Mouse (Mus musculus): ENCODE results near the gene Jam2.
A peak's percentile ranks its signal among the peaks of the same experiment; 100 is the strongest.

Gene Jam2

DNA sequence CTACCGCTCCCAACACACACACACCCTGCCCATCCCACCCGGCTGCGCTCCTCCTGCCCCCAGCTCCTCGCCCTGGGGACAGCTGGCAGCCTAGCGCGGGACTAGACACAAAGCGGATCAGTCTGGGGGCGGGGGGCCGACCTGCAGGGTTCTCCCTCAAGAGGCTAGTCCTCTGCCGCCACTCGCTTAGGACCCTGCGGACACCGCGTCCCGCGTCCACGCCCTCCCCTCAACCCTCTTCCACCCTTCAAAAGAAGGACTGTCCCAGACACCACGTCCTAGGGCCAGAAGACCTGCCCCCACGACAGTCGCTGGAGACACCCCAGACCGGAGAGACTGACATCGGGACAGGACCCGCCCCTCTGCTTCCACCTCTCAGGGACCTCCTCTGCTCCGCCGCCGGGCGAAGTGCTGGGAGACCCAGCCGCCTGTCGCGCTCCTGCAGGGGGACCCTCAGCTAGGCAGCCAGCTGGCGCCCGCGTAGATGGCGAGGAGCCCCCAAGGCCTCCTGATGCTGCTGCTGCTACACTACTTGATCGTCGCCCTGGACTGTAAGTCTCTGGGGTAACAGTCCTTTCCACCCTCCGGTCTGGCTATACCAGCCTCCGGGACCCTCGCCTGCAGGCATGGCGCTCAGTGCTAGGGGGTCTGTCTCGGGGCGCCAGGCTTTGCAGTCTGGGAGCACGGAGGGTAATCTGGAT is at the start of gene Jam2:
Gene Jam2, plus strand, starts transcription at position 121 of the 701 bp plus-strand sequence.
- DNase-seq (ENCODE audit: low spot score): no peak

DNA sequence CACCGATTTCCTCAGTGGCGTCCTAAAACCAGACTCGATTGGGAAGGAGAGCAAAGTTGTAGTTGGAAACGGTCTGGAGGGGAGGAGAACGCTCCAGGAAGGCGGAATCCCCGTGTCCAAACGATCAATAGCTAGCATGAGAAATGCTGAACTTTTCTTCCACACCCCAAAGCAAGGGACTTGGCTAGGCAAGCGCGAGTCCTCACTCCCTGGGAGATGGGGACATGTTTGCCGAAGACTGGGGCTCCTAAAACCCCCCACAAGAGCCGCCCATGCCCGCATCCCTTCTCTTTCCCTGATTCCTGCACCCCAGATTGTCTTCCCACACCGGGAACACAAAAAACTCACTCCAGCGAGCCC is 39.1 kb upstream of the Jam2 start:
- DNase-seq (ENCODE audit: low spot score): no peak

GRCm38 (mm10) chr16:84735166-84736105 is 38.5 kb upstream of the Jam2 start, which contains the start of gene Mrpl39:
Mrpl39 (minus strand) TSS chr16:84735742.
- DNase-seq (ENCODE audit: low spot score): peak; percentile 99

GRCm38 (mm10) chr16:84737358-84737757 is 36.6 kb upstream of the Jam2 start:
- DNase-seq (ENCODE audit: low spot score): no peak

DNA sequence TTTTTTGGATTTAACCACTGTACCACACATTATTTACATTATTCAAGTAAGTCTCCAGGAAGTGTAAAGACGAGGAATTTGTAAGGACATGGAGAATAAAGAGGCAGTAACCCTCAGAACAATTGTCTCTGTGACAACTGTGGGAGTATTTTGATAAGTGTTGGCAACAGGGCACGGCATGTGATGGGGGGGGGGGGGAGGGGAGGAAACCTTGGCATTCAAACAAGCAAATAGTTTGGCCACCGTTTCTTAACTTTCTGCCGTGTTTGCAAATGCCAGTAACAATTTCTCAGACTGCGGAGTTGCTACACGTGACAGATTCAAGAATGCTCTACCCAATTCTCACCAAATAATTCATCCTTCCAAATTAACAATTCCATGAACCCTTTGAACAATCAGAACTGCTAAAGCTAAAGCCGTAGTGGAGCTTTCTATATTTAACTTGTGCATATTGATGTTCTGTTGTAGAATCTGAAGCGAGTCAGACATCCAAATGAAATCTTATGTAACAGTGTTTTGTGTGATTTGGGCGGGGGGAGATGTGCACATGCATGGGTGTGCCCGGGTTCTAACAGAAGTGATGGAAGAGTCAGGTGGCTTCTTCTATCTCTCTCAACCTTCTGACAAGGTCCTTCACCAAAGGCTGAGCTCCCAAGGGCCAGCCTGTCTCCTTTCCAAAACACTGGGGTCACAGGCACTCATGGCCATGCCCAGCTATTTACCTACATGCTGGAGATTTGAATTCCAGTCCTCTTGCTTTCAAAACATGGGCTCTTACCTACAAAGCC is 29.0 kb upstream of the Jam2 start:
- peak; percentile 38 for DNase-seq (ENCODE audit: low spot score)

- peak; percentile 12 for DNase-seq (ENCODE audit: low spot score)
These were observed 28.1 kb upstream of the Jam2 start for GRCm38 (mm10) chr16:84745721-84746306.

GRCm38 (mm10) chr16:84767956-84768355 is 6.0 kb upstream of the Jam2 start:
- DNase-seq (ENCODE audit: low spot score): no peak

- DNase-seq (ENCODE audit: low spot score): no peak
These were observed 4.7 kb upstream of the Jam2 start for GRCm38 (mm10) chr16:84769182-84769581.

GRCm38 (mm10) chr16:84769619-84770464 is 4.1 kb upstream of the Jam2 start:
- no peak for DNase-seq (ENCODE audit: low spot score)

DNA sequence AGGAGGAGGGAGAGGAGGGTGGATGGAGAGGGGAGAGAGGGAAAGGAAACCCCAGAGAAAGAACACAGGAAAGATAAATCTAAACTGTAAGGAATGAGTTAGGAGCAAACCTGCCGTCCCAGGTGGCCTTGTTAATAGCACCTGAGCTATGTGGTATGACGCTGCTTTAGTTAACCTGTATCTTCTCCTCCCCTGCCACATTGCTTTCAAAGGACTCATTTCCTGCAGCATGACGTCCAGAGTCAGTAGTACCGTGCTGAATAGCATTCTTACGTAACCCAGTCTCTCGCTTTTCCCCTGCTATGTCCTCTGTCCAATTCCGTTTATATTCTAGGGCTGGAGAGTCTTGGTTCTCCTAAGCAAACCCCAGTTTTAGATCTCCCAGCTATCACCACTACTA is 3.0 kb upstream of the Jam2 start:
- peak; percentile 16 for DNase-seq (ENCODE audit: low spot score)

- DNase-seq (ENCODE audit: low spot score): peak; percentile 79
These were observed 2.5 kb upstream of the Jam2 start for GRCm38 (mm10) chr16:84771461-84771860.

DNA sequence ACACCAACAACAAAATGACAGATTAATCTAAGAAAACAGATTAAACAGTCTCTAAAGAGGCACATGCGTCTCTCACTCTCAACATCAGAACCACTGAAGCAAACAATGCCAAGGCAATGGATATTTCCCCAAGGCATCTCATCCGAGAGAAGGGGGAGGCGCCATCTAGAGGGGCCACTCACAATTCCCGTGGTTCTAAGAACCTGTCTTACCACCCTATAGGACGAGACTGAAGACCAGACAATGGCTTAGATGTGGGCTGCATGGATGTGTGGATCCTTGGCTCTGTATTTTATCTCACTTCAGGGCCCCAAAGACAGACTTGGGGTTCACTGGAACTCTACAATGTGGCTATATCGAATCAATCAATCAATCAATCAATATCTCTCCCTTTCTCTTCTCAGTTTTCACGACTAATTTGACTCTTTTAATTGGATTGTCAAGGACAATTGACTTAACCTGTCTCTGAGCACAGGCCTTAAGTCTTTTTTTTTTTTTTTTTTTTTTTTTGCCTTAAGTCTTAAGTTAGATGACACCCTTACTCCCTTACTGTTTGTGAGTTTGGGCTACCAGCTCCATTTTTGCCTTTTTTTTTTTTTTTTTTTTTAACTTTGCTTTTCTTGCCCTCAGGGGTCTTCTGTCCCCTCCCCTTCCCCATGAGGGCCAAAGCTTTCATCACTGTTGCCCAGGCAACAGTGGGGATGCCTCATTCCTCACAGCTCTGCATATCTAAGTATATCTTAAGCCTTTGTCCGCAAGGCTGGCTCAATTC is 1.2 kb upstream of the Jam2 start:
- no peak for DNase-seq (ENCODE audit: low spot score)

- no peak for DNase-seq (ENCODE audit: low spot score)
These were observed 558 bp upstream of the Jam2 start for GRCm38 (mm10) chr16:84773268-84773861.

DNA sequence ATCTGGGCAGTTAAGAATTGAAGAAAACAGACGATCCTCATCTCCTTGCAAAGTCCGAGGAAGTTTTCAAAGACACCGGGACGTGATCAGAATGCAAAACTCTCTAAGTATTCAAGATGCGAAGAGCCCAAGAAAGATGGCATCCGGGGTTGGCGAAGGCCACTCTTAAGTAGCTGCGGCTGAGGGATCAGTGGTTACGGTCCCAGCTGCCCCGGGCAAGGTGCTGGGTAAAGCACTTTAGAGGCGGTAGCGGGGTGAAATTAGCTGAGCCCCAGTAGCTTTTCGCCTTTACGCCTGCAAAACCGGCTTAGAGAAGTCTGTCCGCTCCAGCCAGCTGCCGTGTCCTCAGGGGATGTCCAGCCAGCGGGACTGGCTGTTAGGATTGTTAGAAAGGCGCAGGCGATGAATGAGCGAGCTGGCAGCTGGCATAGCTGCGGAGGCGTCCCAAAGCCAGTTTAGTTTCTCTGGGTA is 873 bp downstream of the Jam2 start:
- DNase-seq (ENCODE audit: low spot score): no peak

DNA sequence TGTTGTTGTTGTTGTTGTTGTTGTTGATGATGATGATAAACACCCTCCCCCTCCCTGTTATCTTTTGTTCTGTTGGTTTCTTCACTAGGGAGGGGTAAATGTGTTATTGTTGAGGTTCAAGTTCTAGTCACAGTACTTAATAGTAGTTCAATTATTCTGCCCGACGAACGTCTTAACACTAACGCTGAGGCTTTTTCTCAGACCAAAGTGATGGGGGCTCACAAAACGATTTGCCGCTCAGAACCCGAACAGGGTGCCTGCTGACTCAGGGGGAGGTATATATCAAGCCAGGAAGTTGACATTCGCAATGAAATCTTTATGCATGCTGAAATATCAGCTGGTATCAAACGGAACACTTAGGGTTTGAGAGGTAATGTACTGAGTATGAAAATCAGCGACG is 1.4 kb downstream of the Jam2 start:
- no peak for DNase-seq (ENCODE audit: low spot score)

DNA sequence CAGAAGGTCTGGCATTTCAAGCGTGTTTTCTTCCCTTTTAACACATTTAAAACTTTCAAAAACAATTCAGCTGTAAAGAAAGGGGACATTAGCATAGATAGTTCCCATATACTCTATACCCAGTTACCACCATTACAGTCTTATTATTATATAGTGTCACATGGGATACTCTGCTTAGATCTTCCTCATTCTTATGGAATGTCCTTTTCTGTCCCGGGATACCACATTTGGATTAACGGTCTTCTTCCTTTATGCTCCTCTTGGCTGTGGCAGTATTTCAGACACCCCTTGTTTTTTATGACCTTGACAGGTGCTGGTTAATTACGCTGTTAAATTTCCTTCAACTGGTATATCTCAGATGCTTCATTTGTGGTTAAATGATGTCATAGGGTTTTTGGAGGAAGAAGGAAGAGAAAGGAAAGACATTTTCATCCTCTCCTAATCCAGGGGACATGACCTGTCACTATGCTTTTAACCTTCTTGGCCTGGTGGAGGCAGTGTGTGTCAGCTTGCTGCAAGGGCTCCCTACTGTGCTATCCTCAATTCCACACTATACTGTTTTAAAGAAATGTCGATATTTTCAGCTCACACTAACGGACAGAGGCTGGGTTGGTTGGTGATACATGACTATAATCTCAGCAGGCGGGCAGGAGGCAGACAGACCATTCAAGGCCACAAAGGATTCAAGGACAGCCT is 2.3 kb downstream of the Jam2 start:
- no peak for DNase-seq (ENCODE audit: low spot score)

GRCm38 (mm10) chr16:84778431-84778830 is 4.5 kb downstream of the Jam2 start:
- no peak for DNase-seq (ENCODE audit: low spot score)

- DNase-seq (ENCODE audit: low spot score): no peak
These were observed 5.1 kb downstream of the Jam2 start for GRCm38 (mm10) chr16:84778861-84779630.
